Mouse (Mus musculus) heart, embryonic 15.5 days (tissue): ENCODE measurements around the gene Tbc1d5. TPM values are rescaled to one million over a fixed set of nuclear protein-coding genes. Genes with fewer than 3 reads are reported as not detected.

Experiments used
- ATAC-seq: fragments of 200-750 bp; cut with Nextera tagmentation; replicated peaks from 2 replicates; pipeline ENCODE4 v1.8.0; 2017; ENCODE audit warnings: low read depth, moderate TSS enrichment; ENCODE audit not compliant: insufficient number of reproducible peaks, insufficient read depth, low FRiP score
- H3K27ac ChIP-seq: fragments of 300-500 bp; sonication (generic); 2 replicates; pipeline ENCODE4 v1.5.1; 2015; ENCODE audit warnings: mild to moderate bottlenecking, inconsistent platforms
- H3K27me3 ChIP-seq: fragments of 300-500 bp; sonication (generic); 2 replicates; pipeline ENCODE4 v1.6.1; 2015; ENCODE audit warnings: inconsistent platforms
- H3K36me3 ChIP-seq: fragments of 300-500 bp; sonication (generic); 2 replicates; pipeline ENCODE4 v1.6.1; 2015; ENCODE audit warnings: mild to moderate bottlenecking, inconsistent platforms
- H3K4me1 ChIP-seq: fragments of 300-500 bp; sonication (generic); replicated peaks from 2 replicates; pipeline ENCODE4 v1.6.1; 2015; ENCODE audit warnings: inconsistent platforms
- H3K4me2 ChIP-seq: fragments of 300-500 bp; sonication (generic); 2 replicates; pipeline ENCODE4 v1.6.1; 2015; ENCODE audit warnings: inconsistent platforms, mild to moderate bottlenecking, moderate library complexity
- H3K4me3 ChIP-seq: fragments of 300-500 bp; sonication (generic); 2 replicates; pipeline ENCODE4 v1.5.1; 2015; ENCODE audit warnings: mild to moderate bottlenecking, inconsistent platforms
- H3K9ac ChIP-seq: fragments of 300-500 bp; sonication (generic); 2 replicates; pipeline ENCODE4 v1.6.1; 2015; ENCODE audit warnings: mild to moderate bottlenecking, inconsistent platforms
- H3K9me3 ChIP-seq: fragments of 300-500 bp; sonication (generic); replicated peaks from 2 replicates; pipeline ENCODE4 v1.6.1; 2016; ENCODE audit warnings: inconsistent platforms
- WGBS: fragments of 180-500 bp; shearing (Covaris S2); methylation state at CpG from one replicate; pipeline ENCODE4 v1.1.7; 2015; ENCODE audit warnings: mixed read lengths; 5-methylcytosine and 5-hydroxymethylcytosine counted together
- polyA plus RNA-seq: library from polyadenylated mRNA; unstranded; fragments of >200 nt; fragmentation: Nextera tagmentation; extraction: Ambion mirVana; gene quantifications from 2 replicates; pipeline ENCODE4 v1.2.1, GENCODE M21; 2015

Tbc1d5 gene
- polyA plus RNA-seq, 1 experiment from 2014 or later, result 7.8 TPM

DNA sequence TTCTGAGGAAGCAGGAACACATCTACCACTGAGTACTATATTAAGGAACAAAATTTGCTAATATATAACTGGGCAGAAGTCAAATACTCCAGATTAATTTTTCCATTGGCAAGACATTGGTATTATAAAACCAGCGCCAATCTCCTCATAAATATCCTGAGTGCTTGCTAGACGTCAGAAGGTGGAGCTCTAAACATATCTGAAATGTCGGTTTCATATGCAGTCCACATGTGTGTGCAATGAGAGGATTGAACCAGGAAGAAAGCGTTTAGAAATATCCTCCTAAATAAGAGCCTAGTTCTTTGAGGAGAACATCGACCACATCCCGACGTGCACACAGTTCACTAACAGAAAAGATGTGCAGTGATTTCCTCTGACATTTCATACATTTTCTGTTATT lies 305.1 kb downstream of the Tbc1d5 start:
- Histone ChIP-seq H3K36me3 (no peaks in the 10 kb centered on the region), H3K9ac (no peak overlapping the region), H3K9me3 (no peaks in the 10 kb centered on the region), H3K27ac (no peak overlapping the region), H3K4me3 (no peak overlapping the region), H3K4me1 (no peaks in the 10 kb centered on the region), H3K4me2 (no peak overlapping the region), H3K27me3 (no peaks in the 10 kb centered on the region)
- WGBS, result 72% methylated on average over 7 of the region's 7 CpGs
- no peak for ATAC-seq

DNA sequence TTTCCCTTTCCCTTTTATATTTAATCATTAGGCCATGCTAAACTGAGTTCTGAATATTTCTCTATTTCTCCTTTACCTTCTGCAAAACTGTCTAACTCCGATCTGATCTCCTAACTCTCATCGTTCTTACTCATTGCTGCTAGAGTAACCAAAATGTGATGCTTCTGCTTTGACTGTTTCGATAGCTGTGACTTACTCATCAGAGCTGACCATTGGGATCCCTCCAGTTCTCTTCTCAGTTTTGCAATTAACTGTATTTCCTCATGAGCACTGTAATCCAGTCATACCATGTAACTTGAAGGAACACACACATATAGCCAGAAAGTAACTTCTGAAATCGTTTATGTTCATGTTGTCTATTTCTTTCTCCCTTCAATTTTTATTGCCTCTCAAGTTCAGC lies 306.6 kb downstream of the Tbc1d5 start:
- no peak overlapping the region for H3K4me3 ChIP-seq
- H3K4me2 ChIP-seq, result no peak overlapping the region
- no peak for ATAC-seq
- no peaks in the 10 kb centered on the region for H3K36me3 ChIP-seq
- no peaks in the 10 kb centered on the region for H3K9me3 ChIP-seq
- no peaks in the 10 kb centered on the region for H3K4me1 ChIP-seq
- no peak overlapping the region for H3K9ac ChIP-seq
- no peak overlapping the region for H3K27ac ChIP-seq
- no peaks in the 10 kb centered on the region for H3K27me3 ChIP-seq
- WGBS, result 84% methylated on average over 4 of the region's 4 CpGs

DNA sequence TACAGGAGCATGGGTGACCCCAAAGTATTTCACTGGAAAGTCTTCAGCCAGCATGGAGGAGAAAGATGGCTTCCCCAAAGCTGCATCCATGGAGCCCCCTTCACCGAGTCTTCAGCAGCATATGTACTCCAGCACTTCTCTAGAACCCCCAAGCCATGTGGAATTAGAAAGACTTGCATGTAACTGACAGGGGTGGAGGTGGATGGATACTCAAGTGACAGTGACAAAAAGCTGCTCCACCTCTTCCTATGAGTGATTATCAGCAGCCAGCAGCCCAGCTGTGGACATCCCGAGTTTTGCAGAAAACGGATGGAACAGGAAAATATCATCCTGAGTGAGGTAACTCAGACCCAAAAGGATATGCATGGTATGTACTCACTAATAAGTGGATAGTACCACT lies 311.9 kb downstream of the Tbc1d5 start:
- 53% methylated on average over 3 of the region's 3 CpGs for WGBS
- no peaks in the 10 kb centered on the region for H3K4me1 ChIP-seq

DNA sequence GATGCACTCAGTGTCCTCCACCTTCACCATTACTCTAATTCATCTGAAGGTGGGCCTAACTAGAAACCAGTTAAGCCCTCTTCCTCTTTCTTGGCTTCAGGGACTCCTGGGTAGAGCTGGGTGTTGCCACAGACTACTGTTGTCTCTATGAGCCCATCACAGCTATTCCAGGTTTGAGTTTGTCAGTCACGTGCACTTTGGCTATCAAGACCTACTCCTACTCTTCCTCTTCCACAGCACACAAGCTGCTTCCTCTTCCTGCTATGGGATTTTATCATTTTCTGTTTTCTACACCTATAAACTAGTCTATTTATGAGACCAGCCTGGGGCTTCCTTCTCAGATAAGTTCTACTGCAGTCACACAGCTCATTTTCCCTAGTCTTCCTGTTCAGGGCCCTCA lies 314.4 kb downstream of the Tbc1d5 start:
- H3K27me3 ChIP-seq, result no peaks in the 10 kb centered on the region
- no peaks in the 10 kb centered on the region for H3K4me1 ChIP-seq
- no peak overlapping the region for H3K27ac ChIP-seq
- no peak overlapping the region for H3K4me2 ChIP-seq
- no peaks in the 10 kb centered on the region for H3K9me3 ChIP-seq
- no peak overlapping the region for H3K9ac ChIP-seq
- no peak overlapping the region for H3K4me3 ChIP-seq
- 51% methylated on average over 1 of the region's 1 CpGs for WGBS
- H3K36me3 ChIP-seq, result no peaks in the 10 kb centered on the region
- ATAC-seq, result no peak

More for the DNA sequence above, 311.9 kb downstream of the Tbc1d5 start:
- Histone ChIP-seq H3K9me3 (no peaks in the 10 kb centered on the region), H3K9ac (no peak overlapping the region), H3K27me3 (no peaks in the 10 kb centered on the region), H3K27ac (no peak overlapping the region), H3K4me2 (no peak overlapping the region), H3K4me3 (no peak overlapping the region), H3K36me3 (no peaks in the 10 kb centered on the region)
- no peak for ATAC-seq

DNA sequence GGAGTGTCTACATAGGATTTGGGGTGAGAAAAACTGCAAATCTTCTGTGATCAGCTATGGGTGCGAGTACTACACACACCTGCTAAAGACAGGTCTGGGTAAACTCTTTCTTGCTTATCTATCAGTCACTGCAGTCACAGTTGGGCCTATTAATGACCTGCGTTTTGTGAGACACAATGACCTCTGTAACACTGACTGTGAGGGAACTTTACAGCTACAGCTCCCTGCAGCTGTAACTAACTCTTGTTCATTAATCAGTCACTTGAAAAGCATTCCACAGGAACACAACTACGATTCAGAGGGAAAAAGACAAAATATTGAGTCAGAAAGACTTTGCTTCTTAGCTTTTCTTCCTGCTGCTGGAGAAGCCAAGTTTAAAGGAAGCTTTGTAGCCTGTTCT lies 325.9 kb downstream of the Tbc1d5 start:
- no peak overlapping the region for H3K27ac ChIP-seq
- no peak overlapping the region for H3K4me3 ChIP-seq
- H3K9me3 ChIP-seq, result no peaks in the 10 kb centered on the region
- H3K4me1 ChIP-seq, result no peaks in the 10 kb centered on the region
- 42% methylated on average over 3 of the region's 3 CpGs for WGBS
- H3K36me3 ChIP-seq, result no peaks in the 10 kb centered on the region
- H3K4me2 ChIP-seq, result no peak overlapping the region
- H3K9ac ChIP-seq, result no peak overlapping the region
- no peak for ATAC-seq
- H3K27me3 ChIP-seq, result no peaks in the 10 kb centered on the region

DNA sequence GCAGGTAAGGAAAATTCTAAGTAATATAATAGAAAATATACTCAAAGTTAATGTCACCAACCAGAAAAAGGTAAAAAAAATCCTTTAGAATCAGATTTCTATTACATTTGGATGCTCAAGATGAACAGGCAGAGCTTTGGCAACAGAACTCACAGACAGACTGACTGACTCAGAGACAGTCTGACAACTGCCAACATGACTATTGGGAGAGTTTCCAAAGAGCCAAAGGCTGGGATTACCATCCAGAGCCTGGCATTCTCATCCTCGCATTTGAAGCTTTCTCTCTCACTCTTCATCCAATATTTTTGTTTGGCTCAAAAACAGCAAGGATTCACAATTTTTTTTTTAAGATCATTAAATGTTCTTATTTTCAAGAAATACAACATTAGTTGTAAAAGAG lies 327.8 kb downstream of the Tbc1d5 start:
- no peaks in the 10 kb centered on the region for H3K27me3 ChIP-seq
- H3K9me3 ChIP-seq, result no peaks in the 10 kb centered on the region
- no peaks in the 10 kb centered on the region for H3K4me1 ChIP-seq
- H3K36me3 ChIP-seq, result no peaks in the 10 kb centered on the region
- H3K9ac ChIP-seq, result no peak overlapping the region
- no peak overlapping the region for H3K4me2 ChIP-seq
- no peak for ATAC-seq
- no peak overlapping the region for H3K27ac ChIP-seq
- WGBS, result 74% methylated on average over 1 of the region's 1 CpGs
- H3K4me3 ChIP-seq, result no peak overlapping the region

DNA sequence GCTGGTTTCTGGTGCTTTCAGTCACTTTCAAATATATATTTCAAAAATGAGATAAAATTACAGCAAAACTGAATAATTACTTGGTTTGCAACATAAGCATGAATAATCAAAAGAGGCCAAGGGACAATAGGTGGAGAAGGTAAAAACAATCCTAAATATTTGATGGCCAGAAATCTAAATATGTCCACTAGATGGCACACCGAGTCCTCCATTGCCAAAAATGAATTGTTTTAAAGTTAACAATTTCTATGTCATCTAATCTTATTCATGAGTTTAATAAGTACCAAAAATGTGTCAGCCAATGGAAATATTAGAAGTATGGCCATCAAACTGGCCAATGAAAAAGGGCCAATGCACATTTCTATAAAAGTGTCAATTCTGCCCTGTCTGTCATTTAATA lies 365.1 kb downstream of the Tbc1d5 start:
- H3K27me3 ChIP-seq, result no peaks in the 10 kb centered on the region
- H3K4me2 ChIP-seq, result no peak overlapping the region
- 45% methylated on average over 1 of the region's 1 CpGs for WGBS
- no peaks in the 10 kb centered on the region for H3K36me3 ChIP-seq
- H3K9ac ChIP-seq, result no peak overlapping the region
- no peak overlapping the region for H3K4me3 ChIP-seq
- H3K9me3 ChIP-seq, result no peaks in the 10 kb centered on the region
- H3K4me1 ChIP-seq, result no peaks in the 10 kb centered on the region
- H3K27ac ChIP-seq, result no peak overlapping the region
- no peak for ATAC-seq

DNA sequence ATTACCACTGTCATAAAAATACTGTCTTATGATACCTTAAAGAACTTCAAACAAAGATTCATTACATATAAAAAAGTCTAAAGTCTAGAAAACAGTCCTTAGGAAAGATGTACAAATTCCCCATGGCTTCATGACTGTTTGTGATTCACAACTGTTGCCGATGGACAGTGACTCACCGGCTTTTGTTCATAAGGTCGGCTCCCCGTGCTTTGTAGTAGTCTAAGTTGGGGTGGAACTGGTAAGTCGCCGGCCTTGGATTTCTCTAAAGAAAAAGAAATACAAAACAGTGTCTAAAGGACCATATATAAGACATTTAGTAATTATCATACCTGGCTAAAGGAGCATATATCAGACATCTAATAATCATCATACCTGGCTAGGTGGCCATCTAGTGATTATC lies 365.6 kb downstream of the Tbc1d5 start:
- WGBS, result 87% methylated on average over 6 of the region's 6 CpGs

DNA sequence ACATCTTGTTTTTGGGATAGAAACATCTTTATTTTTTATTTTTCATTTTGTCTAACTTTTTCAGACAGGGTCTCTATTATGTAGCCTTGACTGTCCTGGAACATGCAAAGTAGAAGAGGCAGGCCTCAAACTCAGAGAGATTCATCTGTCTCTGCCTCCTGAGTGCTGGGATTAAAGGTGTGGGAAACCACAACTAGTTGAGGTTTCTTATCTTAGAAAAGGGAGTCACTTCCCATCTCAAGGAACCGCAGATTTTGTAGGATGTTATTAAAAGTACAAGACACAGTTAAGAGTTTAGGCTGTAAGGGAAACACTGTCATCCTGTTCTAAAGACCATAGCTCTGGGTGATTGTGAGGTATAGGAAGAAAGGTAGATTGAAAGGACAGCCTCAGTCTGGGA lies 373.5 kb downstream of the Tbc1d5 start:
- ATAC-seq, result no peak

More for the DNA sequence above, 365.6 kb downstream of the Tbc1d5 start:
- no peaks in the 10 kb centered on the region for H3K36me3 ChIP-seq
- no peak overlapping the region for H3K4me3 ChIP-seq
- H3K27ac ChIP-seq, result no peak overlapping the region
- H3K9me3 ChIP-seq, result no peaks in the 10 kb centered on the region
- no peak overlapping the region for H3K9ac ChIP-seq
- no peaks in the 10 kb centered on the region for H3K4me1 ChIP-seq
- H3K4me2 ChIP-seq, result no peak overlapping the region
- no peak for ATAC-seq
- no peaks in the 10 kb centered on the region for H3K27me3 ChIP-seq

DNA sequence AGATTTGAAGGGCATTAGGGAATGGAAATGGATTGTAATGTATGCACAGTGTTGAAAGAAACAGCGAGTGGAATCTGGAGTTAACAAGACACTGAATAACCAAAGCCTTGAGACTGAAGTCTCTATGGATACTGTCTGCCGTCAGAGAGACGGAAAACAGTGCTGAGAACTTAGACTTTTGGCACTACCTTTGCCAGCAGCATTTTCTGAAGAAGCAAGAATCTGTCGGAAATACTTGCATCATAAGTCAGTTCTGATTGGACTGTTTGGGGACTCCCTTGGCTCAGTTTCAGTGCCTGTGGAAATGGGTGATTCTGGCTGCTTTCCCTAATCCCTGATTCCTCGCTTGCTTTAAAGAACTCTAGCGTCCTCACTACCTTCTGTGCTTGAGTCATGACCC lies 375.9 kb downstream of the Tbc1d5 start:
- no peak for ATAC-seq
- Histone ChIP-seq H3K9ac (no peak overlapping the region), H3K36me3 (no peaks in the 10 kb centered on the region), H3K4me1 (no peaks in the 10 kb centered on the region), H3K9me3 (no peaks in the 10 kb centered on the region), H3K4me3 (no peak overlapping the region), H3K27me3 (no peaks in the 10 kb centered on the region), H3K4me2 (no peak overlapping the region), H3K27ac (no peak overlapping the region)
- 61% methylated on average over 6 of the region's 6 CpGs for WGBS

More for the DNA sequence above, 373.5 kb downstream of the Tbc1d5 start:
- Histone ChIP-seq H3K9ac (no peak overlapping the region), H3K36me3 (no peaks in the 10 kb centered on the region), H3K4me2 (no peak overlapping the region), H3K9me3 (no peaks in the 10 kb centered on the region), H3K27me3 (no peaks in the 10 kb centered on the region), H3K27ac (no peak overlapping the region), H3K4me1 (no peaks in the 10 kb centered on the region), H3K4me3 (no peak overlapping the region)
- 59% methylated on average over 1 of the region's 1 CpGs for WGBS

DNA sequence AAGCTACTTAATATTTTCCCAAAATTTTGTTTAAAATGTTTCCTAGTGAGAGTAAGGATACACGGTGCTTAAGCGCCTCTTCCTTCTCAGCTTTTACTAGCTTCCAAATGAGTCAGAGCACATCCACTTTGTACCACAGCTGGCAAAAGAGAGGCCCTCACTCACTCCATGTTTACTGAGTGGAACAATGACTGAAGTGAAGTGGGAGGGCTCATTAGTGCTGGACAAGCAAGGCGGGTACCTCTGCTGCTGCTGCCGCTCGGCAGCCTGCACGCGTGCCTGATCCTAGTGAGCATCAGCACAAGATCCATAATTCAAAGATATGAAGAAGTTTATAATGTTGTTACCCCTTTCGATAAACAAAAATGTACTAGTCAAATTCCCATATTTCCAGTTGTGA lies 376.8 kb downstream of the Tbc1d5 start:
- Histone ChIP-seq H3K36me3 (no peaks in the 10 kb centered on the region), H3K27ac (no peak overlapping the region), H3K9me3 (no peaks in the 10 kb centered on the region), H3K9ac (no peak overlapping the region), H3K4me2 (no peak overlapping the region), H3K27me3 (no peaks in the 10 kb centered on the region), H3K4me3 (no peak overlapping the region), H3K4me1 (no peaks in the 10 kb centered on the region)
- 84% methylated on average over 8 of the region's 8 CpGs for WGBS
- no peak for ATAC-seq

DNA sequence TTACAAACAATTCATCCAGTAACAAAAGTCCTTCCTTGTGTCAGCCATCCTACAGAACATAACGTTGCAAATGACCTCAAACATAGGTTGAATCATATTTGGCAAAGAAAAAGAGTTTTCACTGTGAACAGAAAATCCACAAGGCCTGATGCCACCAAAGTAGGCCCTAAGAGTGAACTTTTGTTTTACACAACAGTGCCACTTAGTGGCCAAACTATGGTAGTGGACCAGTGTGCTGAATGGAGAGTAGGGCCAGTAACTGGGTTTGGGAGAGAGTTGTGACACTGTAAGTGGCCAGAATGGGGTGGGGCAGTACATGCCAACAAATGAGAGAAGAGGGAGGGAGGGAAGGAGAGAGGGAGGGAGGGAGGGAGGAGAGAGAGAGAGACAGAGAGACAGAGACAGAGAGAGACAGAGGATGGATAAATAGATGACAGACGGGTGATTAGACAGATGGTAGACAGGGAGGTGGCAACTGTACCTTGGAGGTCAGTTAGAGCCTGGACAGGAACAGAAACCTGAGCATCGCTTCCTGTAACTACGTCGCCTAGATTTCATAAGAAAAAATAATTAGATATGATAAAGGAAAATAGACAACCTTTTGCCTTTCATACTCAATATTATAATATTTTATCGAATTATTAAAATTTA lies 383.6 kb downstream of the Tbc1d5 start:
- no peaks in the 10 kb centered on the region for H3K27me3 ChIP-seq
- ATAC-seq, result no peak
- H3K27ac ChIP-seq, result no peak overlapping the region
- H3K4me1 ChIP-seq, result no peaks in the 10 kb centered on the region
- H3K9ac ChIP-seq, result no peak overlapping the region
- H3K4me2 ChIP-seq, result no peak overlapping the region
- H3K36me3 ChIP-seq, result no peaks in the 10 kb centered on the region
- H3K9me3 ChIP-seq, result no peaks in the 10 kb centered on the region
- H3K4me3 ChIP-seq, result no peak overlapping the region
- 68% methylated on average over 6 of the region's 6 CpGs for WGBS
